Mouse (Mus musculus): ENCODE results near the gene Olfr1028.

The Olfr1028 gene

DNA sequence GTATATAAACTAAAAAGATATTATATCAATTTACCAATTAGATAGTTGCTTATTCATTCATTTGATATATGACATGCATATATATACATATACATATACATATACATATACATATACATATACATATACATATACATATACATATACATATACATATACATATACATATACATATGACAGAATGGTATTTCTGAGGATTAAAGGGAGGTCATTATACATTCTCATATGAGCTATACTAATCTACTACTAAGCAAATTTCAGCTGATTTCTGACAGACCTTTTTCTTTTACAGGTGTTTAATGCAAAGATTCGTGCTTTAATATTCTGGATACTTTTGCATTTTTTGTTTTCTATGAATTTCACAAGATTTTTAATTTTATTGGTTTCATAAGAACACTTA lies at the start of gene Olfr1028:
Olfr1028 (plus strand) TSS at position 301 of the 400 bp plus-strand sequence.
- DNase-seq (ENCODE audit: low spot score) = no peak

DNA sequence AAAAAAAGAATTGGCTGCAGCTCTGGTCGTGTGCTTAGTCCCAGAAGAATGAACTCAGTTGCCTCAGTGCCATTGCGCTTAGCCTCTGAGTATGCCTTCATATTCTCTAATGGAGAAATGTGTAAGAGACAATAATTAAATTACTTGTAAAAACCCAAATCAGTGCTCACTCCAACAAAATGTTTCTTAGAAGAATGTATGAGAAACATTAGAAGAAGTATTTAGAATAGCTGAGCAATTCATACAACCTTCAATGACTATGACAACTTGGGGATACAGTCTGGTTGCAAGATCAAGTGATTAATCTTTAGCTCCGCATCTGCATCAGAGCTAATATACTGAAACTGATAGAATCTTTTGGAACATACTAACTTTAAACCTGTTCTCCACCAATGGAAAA lies 45.3 kb upstream of the Olfr1028 start, which contains the start of gene Olfr1024:
Olfr1024 (minus strand) TSS at position 101 of the 400 bp plus-strand sequence.
- DNase-seq (ENCODE audit: low spot score) = no peak

DNA sequence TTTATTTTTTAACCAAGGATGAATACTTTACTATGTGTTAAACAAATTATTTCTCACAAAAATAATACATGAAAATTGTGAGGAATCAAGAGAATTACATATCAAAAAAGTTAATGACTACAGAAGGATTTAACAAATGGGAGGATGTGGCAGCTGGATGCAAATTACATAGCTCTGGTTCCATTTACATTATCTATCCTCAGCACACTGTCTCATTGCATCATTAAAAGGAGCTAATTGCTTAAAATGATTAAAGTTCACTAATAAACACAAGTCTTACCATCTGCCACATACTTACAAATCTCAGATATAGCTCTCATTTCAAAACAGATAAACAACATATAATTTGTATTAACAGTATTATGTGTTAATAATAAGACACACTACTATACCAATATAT lies 37.0 kb upstream of the Olfr1028 start:
- no peak for DNase-seq (ENCODE audit: low spot score)

DNA sequence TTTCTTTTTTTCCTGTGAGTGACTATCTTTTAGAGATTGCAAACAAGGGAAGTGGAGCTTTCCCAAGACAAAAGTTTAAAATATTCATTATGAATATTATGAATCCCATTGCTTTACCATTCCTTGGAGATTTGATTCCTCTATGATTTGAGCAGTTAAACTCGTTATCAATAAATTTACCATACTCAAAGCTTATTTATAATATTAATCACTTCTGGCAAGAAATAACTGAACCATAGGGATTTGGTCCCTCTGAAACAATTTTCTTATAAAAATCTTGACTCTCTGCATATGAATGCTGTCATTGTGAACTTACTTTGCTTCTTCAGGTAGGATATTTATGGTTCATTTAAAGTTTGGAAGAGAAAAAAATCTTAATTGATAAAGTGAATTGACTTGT lies 35.3 kb upstream of the Olfr1028 start, which contains the start of gene Olfr1025-ps1:
Olfr1025-ps1 (plus strand) TSS at position 301 of the 400 bp plus-strand sequence.
- DNase-seq (ENCODE audit: low spot score) = no peak

DNA sequence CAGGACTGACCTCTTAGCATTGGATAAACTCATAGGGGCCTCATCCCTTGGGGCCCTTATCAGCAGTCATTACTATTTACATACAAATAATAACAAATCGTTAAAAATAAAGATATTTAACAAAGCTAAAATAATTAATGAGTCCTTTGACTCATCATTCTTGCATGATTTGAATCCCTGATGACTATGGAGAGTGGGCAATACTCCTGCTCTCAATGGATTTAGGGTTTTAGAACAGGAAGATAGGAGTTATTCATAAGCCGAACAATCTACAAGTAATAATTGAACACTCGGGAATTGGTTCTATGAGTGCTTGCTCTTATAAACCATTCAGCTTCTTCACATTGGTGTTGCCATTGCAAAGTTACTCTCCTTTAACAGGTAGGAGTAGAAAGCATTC lies 29.0 kb upstream of the Olfr1028 start, which contains the start of gene Olfr1026:
Olfr1026 (plus strand) TSS at position 301 of the 400 bp plus-strand sequence.
- no peak for DNase-seq (ENCODE audit: low spot score)

DNA sequence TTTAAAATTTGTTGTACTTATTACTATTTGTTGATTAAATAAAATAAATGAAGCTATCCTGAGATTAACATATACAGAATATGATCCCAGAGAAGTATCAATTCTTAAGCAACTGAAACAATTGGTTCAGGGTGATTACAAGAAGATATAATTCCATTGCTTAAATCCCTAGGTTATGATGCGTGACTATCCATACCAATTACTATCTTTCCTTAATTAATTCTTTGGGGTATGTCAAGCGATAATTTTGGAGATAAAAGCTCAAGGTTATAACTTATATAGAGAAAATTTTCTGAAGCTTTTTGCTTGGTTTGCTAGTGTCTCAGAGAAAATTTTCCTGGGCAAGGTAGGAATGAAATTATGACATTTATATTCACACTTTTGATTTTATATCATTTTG lies 23.4 kb downstream of the Olfr1028 start, which contains the start of gene Olfr1029:
Olfr1029 (plus strand) TSS at position 301 of the 400 bp plus-strand sequence.
- no peak for DNase-seq (ENCODE audit: low spot score)

DNA sequence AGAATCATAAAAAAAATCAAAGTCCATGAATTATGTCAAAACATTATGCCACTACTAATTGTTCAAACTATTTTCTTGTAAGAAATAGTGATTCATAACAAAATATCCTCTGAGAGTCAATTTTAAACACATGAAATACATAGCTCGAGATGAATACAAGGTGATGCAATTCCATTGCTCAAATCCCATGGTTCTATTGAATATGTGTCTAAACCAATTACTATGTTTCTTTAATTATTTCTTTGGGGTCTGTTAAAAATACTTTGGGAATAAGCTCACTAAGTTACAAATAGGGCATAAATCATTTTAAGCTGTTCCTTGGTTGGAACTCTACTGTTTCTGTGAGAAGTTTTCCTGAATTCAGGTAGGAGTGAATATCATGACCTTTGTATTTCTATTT lies 28.7 kb downstream of the Olfr1028 start, which contains the start of gene Olfr1030:
Olfr1030 (plus strand) TSS at position 301 of the 400 bp plus-strand sequence.
- DNase-seq (ENCODE audit: low spot score) = no peak

DNA sequence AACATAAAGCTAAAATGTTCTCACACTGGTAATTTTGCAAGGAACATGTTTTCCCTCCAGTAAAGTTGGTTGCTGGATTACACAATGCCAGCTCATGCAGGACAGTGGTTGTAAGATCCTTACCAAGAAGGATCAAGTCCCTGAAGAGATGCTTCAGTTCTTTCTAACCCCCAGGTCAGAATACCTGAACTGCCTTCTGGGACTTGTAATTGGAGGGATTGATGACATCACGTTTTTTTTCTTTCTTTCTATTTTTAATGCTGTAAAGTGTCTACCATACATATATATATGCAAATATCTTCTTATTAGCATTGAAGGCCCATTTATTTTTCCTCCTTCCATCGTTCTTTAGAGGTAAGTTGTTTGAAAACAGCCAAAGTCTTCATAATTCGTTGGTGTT lies 39.8 kb downstream of the Olfr1028 start, which contains the start of gene Olfr1031:
Olfr1031 (plus strand) TSS at position 301 of the 400 bp plus-strand sequence.
- no peak for DNase-seq (ENCODE audit: low spot score)

All from ovary, postnatal 36 days (tissue).